Mouse (Mus musculus) liver, postnatal 0 days (tissue): Measurements from ENCODE around the gene Palld. TPM values are rescaled to one million over a fixed set of nuclear protein-coding genes. Genes with fewer than 3 reads are reported as not detected.

Experiments used
- ATAC-seq: fragments of 200-750 bp; cut with Nextera tagmentation; 2 replicates; pipeline ENCODE4 v1.8.0; 2017; ENCODE audit warnings: mild to moderate bottlenecking, moderate library complexity
- DNase-seq: peaks from one replicate; pipeline ENCODE4 v3.0.0-alpha.2; 2016
- H3K27ac ChIP-seq: fragments of 300-500 bp; sonication (generic); 2 replicates; pipeline ENCODE4 v1.5.1; 2014; ENCODE audit warnings: antibody characterized with exemption, moderate library complexity, mild to moderate bottlenecking, low read depth
- H3K27me3 ChIP-seq: fragments of 300-500 bp; sonication (generic); 2 replicates; pipeline ENCODE4 v1.6.1; 2014; ENCODE audit warnings: low read length, control low read depth, mixed read lengths; ENCODE audit not compliant: insufficient read depth
- H3K36me3 ChIP-seq: fragments of 300-500 bp; sonication (generic); replicated peaks from 2 replicates; pipeline ENCODE4 v1.6.1; 2014; ENCODE audit warnings: mild to moderate bottlenecking, control low read depth, low read length, moderate library complexity, mixed read lengths; ENCODE audit not compliant: insufficient read depth
- H3K4me1 ChIP-seq: fragments of 300-500 bp; sonication (generic); 2 replicates; pipeline ENCODE4 v1.6.1; 2014; ENCODE audit warnings: antibody characterized with exemption, mild to moderate bottlenecking, control low read depth; ENCODE audit not compliant: insufficient read depth
- H3K4me2 ChIP-seq: fragments of 300-500 bp; sonication (generic); 2 replicates; pipeline ENCODE4 v1.6.1; 2014; ENCODE audit warnings: low read depth, mild to moderate bottlenecking, low read length, moderate library complexity, mixed read lengths
- H3K4me3 ChIP-seq: fragments of 300-500 bp; sonication (generic); 2 replicates; pipeline ENCODE4 v1.5.1; 2014; ENCODE audit warnings: low read depth, low read length
- H3K9ac ChIP-seq: fragments of 300-500 bp; sonication (generic); replicated peaks from 2 replicates; pipeline ENCODE4 v1.6.1; 2014; ENCODE audit warnings: mild to moderate bottlenecking, moderate library complexity
- H3K9me3 ChIP-seq: fragments of 300-500 bp; sonication (generic); 2 replicates; pipeline ENCODE4 v1.6.1; 2016; ENCODE audit warnings: mild to moderate bottlenecking, control low read depth, low read length, mixed read lengths
- CTCF ChIP-seq: sonication (generic); IDR thresholded peaks from 2 replicates; pipeline ENCODE4 v1.5.1; 2016; ENCODE audit warnings: antibody characterized with exemption, low read depth
- EP300 ChIP-seq: IDR thresholded peaks from 2 replicates; pipeline ENCODE4 v1.6.1; 2016; ENCODE audit warnings: antibody characterized with exemption, low read depth, mild to moderate bottlenecking
- WGBS: fragments of 180-500 bp; shearing (Covaris S2); extraction: QIAGEN DNeasy Blood & Tissue Kit; methylation state at CpG from one replicate; pipeline ENCODE4 v1.1.7; 2014; ENCODE audit not compliant: insufficient replicate concordance; 5-methylcytosine and 5-hydroxymethylcytosine counted together
- polyA plus RNA-seq: library from polyadenylated mRNA; unstranded; fragments of >200 nt; fragmentation: Nextera tagmentation; extraction: Ambion mirVana; gene quantifications from 2 replicates; pipeline ENCODE4 v1.2.1, GENCODE M21; 2015

The Palld gene
- polyA plus RNA-seq, 1 experiment from 2014 or later = 11.7 TPM

- no peak for ATAC-seq
- no peak overlapping the region for H3K4me3 ChIP-seq
- TF ChIP-seq CTCF = no peak
- no peak for TF ChIP-seq EP300
- H3K27me3 ChIP-seq = no peaks in the 10 kb centered on the region
- no peaks in the 10 kb centered on the region for H3K9me3 ChIP-seq
- peaks cover 14% of the 10 kb centered on the region for H3K36me3 ChIP-seq
- H3K9ac ChIP-seq = no peak overlapping the region
- 77% methylated on average over 5 of the region's 5 CpGs for WGBS
- DNase-seq = no peak
- H3K4me1 ChIP-seq = no peaks in the 10 kb centered on the region
- no peak overlapping the region for H3K4me2 ChIP-seq
- no peak overlapping the region for H3K27ac ChIP-seq
Measured at GRCm38 (mm10) chr8:61532831-61533230, 369.7 kb downstream of the Palld start.

- Histone ChIP-seq H3K4me3 (no peak overlapping the region), H3K27ac (no peak overlapping the region), H3K4me1 (no peaks in the 10 kb centered on the region), H3K4me2 (no peak overlapping the region), H3K36me3 (peaks cover 14% of the 10 kb centered on the region), H3K9ac (no peak overlapping the region), H3K9me3 (no peaks in the 10 kb centered on the region), H3K27me3 (no peaks in the 10 kb centered on the region)
- peak; percentile 40 for TF ChIP-seq CTCF
- TF ChIP-seq EP300 = no peak
- no peak for ATAC-seq
- 73% methylated on average over 22 of the region's 22 CpGs for WGBS
- DNase-seq = no peak
Measured at GRCm38 (mm10) chr8:61531944-61532795, 370.3 kb downstream of the Palld start.

- H3K36me3 ChIP-seq = peaks cover 15% of the 10 kb centered on the region
- no peak for ATAC-seq
- no peak overlapping the region for H3K9ac ChIP-seq
- H3K4me3 ChIP-seq = no peak overlapping the region
- no peak for DNase-seq
- H3K9me3 ChIP-seq = no peaks in the 10 kb centered on the region
- TF ChIP-seq EP300 = no peak
- TF ChIP-seq CTCF = no peak
- no peak overlapping the region for H3K4me2 ChIP-seq
- 59% methylated on average over 6 of the region's 6 CpGs for WGBS
- H3K27ac ChIP-seq = no peak overlapping the region
- no peaks in the 10 kb centered on the region for H3K4me1 ChIP-seq
- H3K27me3 ChIP-seq = no peaks in the 10 kb centered on the region
Measured at GRCm38 (mm10) chr8:61528642-61529041, 373.8 kb downstream of the Palld start.

- WGBS = 81% methylated on average over 9 of the region's 9 CpGs
- H3K4me3 ChIP-seq = no peak overlapping the region
- TF ChIP-seq EP300 = no peak
- H3K9ac ChIP-seq = no peak overlapping the region
- DNase-seq = no peak
- no peaks in the 10 kb centered on the region for H3K27me3 ChIP-seq
- no peak for ATAC-seq
- H3K9me3 ChIP-seq = no peaks in the 10 kb centered on the region
- H3K4me2 ChIP-seq = no peak overlapping the region
- peaks cover 15% of the 10 kb centered on the region for H3K36me3 ChIP-seq
- no peak overlapping the region for H3K27ac ChIP-seq
- no peaks in the 10 kb centered on the region for H3K4me1 ChIP-seq
Measured at GRCm38 (mm10) chr8:61528197-61528596, 374.3 kb downstream of the Palld start.

- Histone ChIP-seq H3K27me3 (no peaks in the 10 kb centered on the region), H3K4me1 (no peaks in the 10 kb centered on the region), H3K36me3 (peaks cover 18% of the 10 kb centered on the region), H3K9ac (no peak overlapping the region), H3K27ac (no peak overlapping the region), H3K4me2 (no peak overlapping the region), H3K9me3 (no peaks in the 10 kb centered on the region), H3K4me3 (no peak overlapping the region)
- TF ChIP-seq EP300 = no peak
- TF ChIP-seq CTCF = no peak
- ATAC-seq (no peak), DNase-seq (no peak)
- WGBS = 86% methylated on average over 14 of the region's 14 CpGs
Measured at GRCm38 (mm10) chr8:61527037-61527436, 375.5 kb downstream of the Palld start.

GRCm38 (mm10) chr8:61522132-61522531 lies 380.4 kb downstream of the Palld start:
- Histone ChIP-seq H3K27me3 (no peaks in the 10 kb centered on the region), H3K27ac (no peak overlapping the region), H3K36me3 (peaks cover 14% of the 10 kb centered on the region), H3K4me3 (no peak overlapping the region), H3K4me1 (0 out of 2 replicates have a peak, but pooled peaks cover 2% of the 10 kb centered on the region), H3K9ac (no peak overlapping the region), H3K4me2 (no peak overlapping the region), H3K9me3 (no peaks in the 10 kb centered on the region)
- TF ChIP-seq CTCF = peak; percentile 46
- no peak for TF ChIP-seq EP300
- WGBS = 5% methylated on average over 1 of the region's 1 CpGs
- ATAC-seq (no peak), DNase-seq (no peak)
